Mouse (Mus musculus): ENCODE measurements at regions not wholly inside any gene's neighbourhood (a gene's known extent, or its start where the extent isn't known, plus 50 kb on each side); places are given as distances from the start of the nearest gene placed in this dataset.

DNA sequence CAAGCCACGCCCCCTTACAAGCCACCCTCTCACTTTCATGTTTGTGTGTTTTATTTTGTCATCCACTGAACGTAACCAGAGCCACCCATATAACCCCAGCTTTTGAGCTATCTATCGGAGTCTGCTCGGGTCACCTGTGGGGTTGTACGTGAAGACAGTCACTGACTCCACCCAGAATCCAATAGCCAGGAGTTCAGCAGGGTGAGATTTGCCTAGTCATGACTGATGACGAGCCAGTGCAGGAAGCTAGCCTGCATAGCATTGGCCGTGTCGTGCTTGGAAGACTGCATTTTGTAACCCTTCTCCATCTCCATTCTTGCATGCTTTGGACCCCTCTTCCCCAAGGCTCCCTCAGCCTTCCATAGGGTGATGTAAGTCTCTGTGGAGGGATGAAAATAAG is 243.3 kb upstream of the Nr5a2 start:
- TF ChIP-seq POLR2A (IDR thresholded peaks at IDR 0.05; ENCODE audit: low read depth, low read length) (no peak), CTCF (IDR thresholded peaks at IDR 0.05; ENCODE audit: extremely low read depth, insufficient read depth, insufficient read length, insufficient replicate concordance) (no peak)

All from spleen, adult 2 months (tissue).